Mouse (Mus musculus) cortical plate, adult 2 months (tissue): ENCODE measurements around the gene Pkm.

Source experiments
- CTCF ChIP-seq: fragments of 200-500 bp; IDR thresholded peaks from 2 replicates; pipeline ENCODE4 v1.5.1; 2011; ENCODE audit warnings: mild to moderate bottlenecking, control low read depth, low read length; ENCODE audit not compliant: insufficient read depth; ENCODE audit errors: extremely low read depth
- POLR2A ChIP-seq: fragments of 200-500 bp; IDR thresholded peaks from 2 replicates; pipeline ENCODE4 v1.6.1; 2011; ENCODE audit warnings: mild to moderate bottlenecking, low read length, control low read depth; ENCODE audit not compliant: insufficient read depth; ENCODE audit errors: extremely low read depth

DNA sequence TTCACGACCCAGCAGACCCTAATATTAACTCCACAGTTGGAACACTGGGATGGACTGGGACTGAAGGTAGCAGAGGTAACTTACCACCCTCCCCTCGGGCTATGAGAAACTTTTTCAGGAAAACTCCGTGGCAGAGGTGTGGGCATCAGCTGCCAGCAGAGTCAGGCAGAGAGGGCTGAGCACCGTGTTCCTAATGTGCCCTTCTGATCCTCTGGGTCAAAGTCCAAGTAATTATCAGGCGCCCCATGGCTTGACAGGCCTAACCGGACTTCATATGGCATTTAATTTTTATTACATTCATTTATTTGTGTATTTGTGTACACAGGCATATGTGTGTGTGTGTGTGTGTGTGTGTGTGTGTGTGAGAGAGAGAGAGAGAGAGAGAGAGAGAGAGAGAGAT lies 46.9 kb downstream of the Pkm start:
- TF ChIP-seq CTCF (no peak), POLR2A (no peak)
